Mouse (Mus musculus) lung, postnatal 25 days (tissue): ENCODE measurements around the gene Nid1.
A peak's percentile ranks its signal among the peaks of the same experiment; 100 is the strongest.
"Not testable (repeated sequence)": the region's sequence is repeated elsewhere in the genome, so short reads cannot be mapped to it uniquely, and the experiment has no call there.

Source experiments
- DNase-seq: peaks from one replicate; pipeline ENCODE4 v3.0.0; 2022; ENCODE audit warnings: low spot score

Gene Nid1

DNA sequence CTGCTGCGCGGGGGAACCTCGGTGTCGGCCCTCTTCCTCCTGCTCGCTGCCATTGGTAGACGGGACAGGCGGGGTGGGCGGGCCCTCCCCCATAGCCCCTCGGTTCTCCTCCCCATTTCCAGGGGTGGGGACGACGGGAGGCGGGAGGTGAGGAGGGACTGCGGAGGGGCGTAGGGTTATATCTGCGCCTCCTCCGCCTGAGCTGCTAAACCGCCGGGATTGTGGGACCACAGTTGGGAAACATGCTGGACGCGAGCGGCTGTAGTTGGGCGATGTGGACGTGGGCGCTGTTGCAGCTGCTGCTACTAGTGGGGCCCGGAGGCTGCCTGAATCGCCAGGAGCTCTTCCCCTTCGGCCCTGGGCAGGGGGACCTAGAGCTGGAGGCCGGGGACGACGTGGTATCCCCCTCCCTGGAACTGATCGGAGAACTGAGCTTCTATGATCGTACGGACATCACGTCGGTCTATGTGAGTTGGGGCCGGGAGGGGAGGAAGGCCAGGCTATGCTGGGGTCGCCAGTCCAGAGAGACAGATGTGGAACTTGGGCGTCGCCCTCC lies at the start of gene Nid1:
Nid1 (plus strand) TSS at position 92 of the 556 bp plus-strand sequence.
- DNase-seq: not testable (repeated sequence)

DNA sequence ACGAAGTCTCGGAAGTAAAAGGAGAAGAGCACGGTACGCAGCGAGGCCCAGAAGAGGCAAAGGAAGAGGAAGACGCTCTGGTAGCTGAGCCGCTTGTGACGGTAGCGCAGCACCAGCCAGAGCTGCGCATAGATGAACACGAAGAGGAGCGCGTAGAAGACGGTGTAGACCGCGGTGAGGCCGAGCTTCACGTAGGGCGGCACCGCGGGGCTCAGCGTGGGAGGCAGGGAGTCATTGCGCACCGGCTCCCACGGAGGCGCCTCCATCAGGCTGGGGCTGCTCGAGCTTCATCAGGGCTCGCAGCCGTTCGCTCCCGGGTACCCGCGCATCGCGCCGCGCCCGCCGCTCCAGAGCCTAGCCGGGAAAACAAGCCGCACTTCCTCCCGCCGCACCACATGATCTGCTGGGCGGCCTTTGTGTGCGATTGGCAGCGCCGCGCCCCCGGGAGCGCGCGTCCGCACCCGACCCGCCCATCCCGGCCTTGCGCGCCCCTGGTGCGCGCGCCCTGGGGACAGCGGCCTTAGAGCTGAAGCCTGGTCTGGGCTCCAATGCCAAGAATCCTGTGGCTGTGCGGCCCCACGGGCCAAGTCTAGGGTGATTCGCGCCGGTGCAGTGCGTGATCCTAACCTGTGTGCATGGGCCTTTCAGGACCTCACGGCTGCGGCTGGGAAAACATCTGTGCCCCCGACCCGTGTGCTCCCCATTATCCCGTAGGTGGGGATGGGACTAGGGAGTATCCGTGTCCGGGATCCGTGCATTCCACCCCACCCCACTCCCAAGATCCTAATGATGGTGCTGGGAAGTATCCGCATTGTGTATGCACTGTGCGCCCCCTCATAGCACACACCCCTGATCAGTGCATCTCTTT lies 43.9 kb upstream of the Nid1 start, which contains the start of gene Gpr137b:
Gpr137b (minus strand) TSS at position 787 of the 868 bp plus-strand sequence.
- DNase-seq: peak; percentile 48

DNA sequence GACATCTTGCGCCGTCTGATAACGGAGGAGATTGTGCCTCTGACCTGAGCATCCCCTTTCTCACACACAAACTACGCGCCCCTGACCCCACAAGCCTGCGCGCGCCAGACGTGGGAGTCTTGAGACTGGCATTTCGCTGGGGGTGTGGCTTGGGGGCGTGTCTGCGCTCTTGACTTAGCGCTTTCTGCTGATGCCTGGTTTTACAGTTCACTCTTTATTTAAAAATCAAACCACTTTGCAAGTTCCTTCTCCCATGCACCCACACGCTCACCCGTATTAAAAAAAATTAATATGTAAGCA lies 43.3 kb upstream of the Nid1 start:
- not testable (repeated sequence) for DNase-seq

DNA sequence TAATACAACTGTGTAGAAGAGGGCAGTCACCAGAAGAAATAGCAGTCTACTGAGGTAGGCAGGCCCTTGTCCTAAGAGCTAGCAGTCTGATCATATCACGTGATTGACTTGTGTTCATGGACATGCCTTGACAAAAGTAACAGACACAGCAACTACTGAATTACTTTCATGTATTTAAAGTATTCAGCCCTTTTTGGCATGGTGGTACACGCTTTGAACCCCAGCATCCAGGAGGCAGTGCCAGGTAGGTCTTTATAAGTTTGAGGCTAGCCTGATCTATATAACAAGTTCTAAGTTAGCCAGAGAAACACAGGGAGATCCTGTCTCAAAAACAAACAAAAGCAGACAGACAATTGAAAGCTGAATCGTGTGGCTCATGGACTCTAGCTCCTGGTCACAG lies 36.5 kb upstream of the Nid1 start:
- DNase-seq: not testable (repeated sequence)

DNA sequence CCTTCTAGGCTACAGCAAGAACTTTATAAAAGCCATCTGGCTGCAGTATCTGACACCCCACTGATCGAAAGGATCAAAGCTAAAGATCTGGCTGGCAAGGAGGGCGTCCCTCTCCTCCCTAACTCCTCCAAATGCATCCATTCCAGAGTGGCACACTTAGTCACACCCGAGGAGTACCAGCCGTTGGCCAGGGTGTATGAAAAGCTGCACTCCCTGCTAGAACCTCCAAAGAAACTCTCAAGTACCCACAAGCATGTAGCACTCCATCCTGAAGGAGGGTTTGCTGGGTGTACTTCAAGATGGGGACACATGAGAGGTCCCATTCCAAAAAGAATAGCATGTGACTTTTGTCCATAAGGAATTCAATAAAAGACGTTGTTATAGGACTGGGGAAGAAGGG lies 34.5 kb upstream of the Nid1 start:
- peak; percentile 36 for DNase-seq

DNA sequence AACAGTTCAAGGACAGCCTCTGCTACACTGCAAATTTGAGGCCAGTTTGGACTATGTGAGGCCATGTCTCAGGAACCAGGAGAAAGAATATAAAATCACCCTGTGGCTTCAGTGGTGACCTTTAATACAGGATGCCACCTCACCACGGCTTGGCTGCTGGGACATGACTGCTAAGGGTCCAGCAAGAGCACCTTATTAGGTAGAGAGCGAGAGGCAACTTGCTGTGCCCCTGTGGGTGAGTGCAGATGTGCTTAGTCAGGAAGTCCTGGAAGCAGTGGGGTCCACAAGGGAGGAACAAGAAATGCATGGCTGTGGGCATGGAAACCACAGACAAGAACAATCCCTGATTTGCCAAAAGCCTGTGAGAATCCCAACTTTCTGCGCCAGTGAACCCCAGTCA lies 34.0 kb upstream of the Nid1 start:
- DNase-seq: not testable (repeated sequence)

DNA sequence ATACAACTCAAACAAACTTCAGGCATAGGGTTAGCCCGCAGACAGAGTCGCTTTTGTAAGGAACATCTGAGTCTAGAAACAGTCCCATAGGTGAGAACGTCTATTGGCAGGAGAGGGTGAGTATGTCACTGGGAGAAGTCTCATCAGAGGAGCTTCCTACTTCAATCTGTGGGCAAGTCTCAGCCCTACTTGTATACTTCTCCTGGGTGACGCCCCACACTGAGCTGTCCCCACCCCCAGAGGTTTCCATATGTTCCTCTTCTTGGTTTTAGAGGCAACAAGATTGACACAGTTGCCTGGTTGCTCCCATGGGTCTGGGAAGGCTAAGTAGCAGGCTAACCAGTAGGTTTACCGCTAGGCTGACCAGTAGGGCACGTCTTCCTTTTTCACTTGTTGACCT lies 33.5 kb upstream of the Nid1 start:
- DNase-seq: not testable (repeated sequence)

DNA sequence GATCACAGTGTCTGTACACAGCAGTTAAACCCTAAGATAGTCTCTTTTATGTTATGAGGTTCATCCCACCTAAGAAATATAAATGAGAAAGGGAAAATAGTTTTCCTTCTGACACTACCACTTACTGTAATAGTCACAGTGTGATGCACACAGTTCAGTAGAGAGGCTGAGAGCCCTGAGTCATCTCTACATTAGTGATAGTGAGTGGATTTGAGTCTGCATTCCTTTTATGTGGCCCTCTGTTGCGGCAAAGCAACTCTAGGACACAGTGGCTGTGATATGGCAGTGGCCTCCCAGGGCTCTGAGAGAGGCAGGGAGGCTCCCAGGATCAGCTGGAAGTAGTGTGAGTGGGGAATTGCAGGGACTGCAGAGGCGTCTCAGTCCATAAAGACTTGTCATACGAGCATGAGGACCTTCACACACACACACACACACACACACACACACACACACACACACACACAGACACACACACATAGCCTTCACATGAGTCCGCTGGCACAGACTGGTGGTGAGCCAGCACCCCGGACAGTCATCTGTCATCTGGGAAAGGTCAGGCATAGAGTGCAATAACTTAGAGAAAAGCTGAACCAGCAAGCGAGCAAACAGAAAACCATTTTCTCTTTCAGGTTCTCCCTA lies 32.7 kb upstream of the Nid1 start:
- DNase-seq: not testable (repeated sequence)

DNA sequence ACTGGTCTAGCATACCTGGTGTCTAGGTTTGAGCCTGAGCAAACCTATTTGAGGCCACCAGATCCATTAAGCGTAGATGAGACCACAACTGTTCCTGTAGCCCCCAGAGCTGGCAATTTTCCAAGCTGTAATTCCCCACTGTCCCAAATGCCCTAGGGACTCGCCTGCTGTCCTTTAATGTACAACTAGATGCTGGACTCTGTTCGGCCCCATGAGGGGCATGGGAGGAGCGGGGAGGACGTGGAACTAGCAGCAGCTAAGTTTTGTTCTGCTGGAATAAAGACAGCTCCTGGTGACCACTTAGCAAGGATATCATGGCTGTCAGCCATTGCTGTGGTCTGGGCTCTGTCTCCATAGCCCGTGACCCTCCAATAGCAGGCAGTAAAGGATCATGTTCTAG lies 31.8 kb upstream of the Nid1 start:
- not testable (repeated sequence) for DNase-seq

DNA sequence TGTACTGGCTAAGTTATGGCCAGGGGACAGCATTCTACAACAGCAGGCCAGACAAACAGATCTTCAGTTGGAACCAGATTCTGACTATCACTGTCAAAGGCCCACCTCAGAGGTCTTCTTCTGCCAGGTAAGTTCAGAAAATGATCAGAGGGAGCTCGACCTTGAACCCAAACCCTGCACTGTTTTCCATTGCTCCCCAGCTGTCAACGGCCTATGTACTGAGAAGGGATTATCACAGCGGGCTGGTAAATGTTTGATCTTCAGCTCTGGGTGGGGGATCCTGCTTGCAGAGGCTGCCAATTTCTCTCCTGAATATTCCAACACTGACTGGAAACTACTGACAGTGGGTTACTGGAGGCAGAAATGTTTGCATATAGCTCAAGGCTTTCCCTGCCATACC lies 23.1 kb upstream of the Nid1 start:
- no peak for DNase-seq

DNA sequence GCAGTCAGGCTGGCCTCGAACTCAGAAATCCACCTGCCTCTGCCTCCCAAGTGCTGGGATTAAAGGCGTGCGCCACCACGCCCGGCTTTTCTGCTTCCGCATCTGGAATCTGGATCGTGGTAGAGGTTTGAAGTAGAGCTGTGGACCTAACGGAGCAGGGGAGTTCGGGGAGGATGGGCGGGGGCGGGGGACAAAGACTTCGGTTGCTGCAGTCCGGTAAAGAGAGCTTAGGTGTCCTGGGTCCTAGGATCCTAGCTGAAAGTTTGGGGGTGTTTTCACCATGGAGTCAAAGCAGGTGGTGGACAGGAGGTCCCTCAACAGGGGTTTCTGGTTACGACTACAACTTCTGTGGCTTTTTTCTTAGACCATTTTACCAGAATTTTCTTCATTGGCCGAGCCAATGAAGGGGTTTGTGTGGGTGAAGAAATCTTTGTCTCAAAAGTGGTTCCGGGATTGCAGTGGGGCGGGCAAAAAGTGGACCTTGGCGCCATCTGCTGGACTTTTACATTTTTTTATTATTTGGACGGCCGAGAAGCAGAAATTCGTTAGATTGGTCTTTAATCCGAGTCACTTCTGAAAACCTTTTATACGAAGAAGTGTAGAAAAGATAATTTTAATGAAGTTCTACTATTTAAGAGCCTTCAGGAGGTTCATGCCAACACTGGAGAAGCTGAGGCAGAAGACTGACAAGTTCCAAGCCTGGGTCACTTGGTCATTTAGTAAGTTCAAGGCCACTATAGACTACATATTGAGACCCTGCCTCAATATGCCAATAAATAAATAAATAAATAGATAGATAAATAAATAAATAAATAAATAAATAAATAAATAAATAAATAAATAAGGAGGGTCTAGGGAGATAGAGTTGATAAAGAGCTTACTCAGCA lies 22.0 kb upstream of the Nid1 start:
- DNase-seq: peak; percentile 59

DNA sequence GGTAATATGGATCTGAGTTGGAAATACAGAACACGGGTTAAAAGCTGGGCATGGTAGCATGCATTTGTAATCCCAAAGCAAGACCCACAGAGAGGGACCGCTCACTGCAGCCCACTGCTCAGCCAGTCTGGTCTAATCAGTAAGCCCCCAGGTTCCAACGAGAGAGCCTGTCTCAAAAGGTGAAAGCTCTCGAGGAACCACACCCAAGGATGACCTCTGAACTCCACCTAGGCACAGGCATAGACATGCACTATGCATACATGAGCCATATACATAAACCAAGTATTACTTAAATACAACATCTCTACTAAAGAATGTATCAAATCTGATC lies 21.4 kb upstream of the Nid1 start:
- DNase-seq: not testable (repeated sequence)

DNA sequence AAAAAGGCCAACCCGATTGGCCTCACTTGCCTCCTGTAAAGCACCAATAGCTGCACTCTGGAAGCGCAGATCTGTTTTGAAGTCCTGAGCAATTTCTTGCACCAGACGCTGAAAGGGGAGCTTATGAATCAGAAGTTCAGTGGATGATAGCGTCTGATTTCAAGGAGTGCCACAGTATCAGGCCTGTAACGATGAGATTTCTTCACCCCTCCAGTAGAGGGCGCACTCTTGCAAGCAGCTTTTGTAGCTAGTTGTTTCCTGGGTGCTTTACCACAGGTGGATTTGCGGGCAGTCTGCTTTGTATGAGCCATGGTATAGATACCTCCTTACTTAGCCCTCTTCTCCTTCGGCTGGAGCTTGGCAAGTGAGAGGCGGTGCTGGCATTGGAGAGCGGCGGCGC lies 18.5 kb upstream of the Nid1 start:
- DNase-seq: not testable (repeated sequence)

DNA sequence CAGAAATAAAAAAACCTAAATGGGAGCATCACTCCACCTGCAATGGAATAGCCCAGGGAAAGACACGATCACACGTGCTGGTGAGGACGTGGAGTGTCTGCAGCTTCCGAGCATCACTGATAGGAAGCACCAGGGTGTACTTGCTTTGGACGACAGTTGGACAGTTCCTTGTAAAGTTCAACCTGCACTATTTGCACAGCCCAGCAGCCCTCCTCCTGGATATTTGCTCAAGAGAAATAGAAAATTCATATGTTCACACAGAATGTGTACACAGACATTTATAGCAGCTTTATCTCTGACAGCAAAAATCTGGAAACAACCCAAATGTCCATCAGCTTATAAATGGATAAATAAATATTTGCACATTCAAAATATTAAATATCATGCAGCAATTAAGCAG lies 14.1 kb upstream of the Nid1 start:
- DNase-seq: not testable (repeated sequence)

DNA sequence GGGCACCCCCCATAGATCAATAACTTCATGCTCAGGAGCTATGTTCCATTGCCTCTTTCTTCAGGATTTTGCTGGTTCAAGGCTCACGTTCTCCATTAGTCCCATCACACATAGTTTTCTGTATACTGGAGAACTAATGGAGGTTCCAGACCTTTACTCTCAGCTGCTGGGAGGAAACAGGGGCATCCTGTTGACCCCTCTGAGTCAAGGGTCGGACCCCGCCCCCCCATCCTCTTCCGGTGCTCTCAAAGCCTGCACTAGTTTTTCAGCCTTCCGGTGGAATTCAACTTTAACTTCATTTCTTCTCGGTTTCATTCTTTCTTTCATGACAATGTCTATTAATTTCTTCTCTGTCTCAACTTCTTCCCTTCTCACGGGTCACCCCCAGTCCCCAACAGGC lies 1.2 kb upstream of the Nid1 start:
- not testable (repeated sequence) for DNase-seq

DNA sequence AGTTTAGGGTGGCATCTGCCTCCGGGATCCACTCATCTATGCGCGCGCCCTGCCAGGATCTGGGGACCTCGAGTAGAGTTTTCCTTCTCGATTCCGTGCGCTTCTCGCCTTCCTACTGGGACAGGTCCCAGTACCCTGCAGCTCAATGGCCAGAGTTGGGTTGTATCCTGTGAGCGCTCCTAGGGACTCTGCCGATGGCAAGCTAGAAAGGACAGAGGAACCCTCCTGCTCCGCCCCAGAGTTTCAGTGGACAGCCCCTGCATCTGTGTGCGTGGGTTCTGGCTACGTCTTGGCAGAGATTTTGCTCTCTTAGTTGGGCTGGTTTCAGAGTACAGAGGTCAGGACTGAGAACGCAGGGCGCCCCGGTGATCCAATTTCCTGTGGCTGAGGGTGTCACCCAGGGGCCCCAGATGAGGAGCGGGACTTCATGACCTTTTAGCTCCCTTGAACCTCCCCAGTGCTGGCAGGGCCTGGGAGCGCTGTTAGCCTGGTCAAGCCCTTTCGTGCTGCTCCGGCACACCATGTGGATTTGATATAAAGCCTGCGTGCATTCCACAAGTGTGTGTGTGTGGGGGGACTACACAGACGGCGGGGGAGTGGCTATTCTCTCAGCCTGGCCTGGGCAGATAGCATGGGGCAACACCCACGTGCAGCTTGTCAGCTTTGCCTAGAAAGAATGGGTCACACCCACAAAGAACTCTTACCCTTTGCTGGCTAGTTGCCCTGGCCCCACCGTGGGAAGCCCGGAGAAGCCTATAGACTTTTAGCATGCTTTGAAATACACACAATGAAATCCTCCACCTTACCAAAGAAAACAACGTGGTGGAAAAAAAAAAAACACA lies 982 bp downstream of the Nid1 start:
- not testable (repeated sequence) for DNase-seq

DNA sequence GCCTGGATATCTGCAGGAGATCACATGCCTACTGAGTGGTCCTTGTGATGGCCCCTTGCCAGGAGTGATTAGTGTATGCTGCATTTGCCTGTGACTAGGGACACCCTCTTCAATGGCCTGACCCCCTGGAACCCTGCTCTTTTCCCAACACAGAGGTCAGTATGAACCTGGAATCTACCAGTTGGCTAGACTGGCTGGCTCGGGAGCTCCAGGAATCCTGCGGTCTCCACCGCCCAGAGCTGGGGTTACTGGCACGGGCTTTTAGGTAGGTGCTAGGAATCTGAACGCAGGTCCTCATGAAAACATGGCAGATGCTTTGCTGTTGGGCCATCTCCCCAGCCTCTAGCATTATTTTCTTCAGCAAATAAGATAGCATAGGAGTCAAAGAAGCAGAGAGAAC lies 8.2 kb downstream of the Nid1 start:
- not testable (repeated sequence) for DNase-seq

DNA sequence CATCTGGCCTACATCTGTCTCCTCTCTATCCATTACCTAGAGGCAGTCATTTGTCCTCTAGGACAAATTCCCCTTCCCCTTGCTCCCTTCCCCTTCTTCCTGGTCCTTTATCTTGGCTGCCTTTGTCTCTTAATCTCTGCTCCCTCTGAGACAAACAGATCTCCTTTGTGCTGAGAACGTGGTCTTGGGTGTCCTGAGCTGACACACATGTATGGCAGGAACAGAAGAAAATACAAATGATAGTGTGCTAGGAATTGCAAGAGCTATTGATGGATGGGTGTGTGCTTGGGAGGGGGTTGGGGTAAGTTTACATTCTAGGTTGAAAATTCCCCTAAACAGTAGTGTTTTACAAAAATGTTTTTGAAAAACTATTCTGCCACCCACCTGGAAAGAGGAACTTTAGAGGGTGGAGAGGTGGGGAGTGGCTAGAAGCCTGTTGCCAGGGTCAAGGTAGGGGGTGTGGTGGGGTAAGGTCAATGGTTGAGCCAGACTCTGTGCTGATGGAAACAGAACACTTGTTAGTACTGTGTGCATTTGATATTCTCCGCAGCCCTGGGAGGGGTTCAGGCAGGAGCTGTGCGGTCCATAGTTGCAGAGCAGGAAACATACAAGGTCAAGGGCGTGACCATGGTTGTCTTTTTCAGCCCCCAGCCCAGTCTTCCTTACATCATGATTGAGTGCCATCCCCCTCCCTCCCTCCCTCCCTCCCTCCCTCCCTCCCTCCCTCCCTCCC lies 9.5 kb downstream of the Nid1 start:
- DNase-seq: not testable (repeated sequence)

DNA sequence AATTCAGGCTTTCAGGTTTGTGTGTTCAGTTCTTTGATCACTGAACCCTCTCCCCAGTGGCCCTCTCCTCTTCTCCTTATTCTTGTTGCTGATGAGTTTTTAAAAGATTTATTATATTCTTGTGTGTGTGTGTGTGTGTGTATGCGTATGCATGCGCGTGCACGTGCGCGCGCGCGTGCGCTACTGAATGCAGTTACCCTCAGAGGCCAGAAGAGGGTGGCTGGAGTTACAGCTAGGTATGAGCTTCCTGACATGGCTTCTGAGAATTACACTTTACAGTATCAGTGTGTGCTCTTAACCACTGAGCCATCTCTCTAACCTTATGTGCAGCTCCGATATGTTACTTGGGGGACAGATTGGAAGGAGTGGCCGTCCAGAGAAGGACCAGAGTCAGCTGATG lies 12.6 kb downstream of the Nid1 start:
- DNase-seq: not testable (repeated sequence)

DNA sequence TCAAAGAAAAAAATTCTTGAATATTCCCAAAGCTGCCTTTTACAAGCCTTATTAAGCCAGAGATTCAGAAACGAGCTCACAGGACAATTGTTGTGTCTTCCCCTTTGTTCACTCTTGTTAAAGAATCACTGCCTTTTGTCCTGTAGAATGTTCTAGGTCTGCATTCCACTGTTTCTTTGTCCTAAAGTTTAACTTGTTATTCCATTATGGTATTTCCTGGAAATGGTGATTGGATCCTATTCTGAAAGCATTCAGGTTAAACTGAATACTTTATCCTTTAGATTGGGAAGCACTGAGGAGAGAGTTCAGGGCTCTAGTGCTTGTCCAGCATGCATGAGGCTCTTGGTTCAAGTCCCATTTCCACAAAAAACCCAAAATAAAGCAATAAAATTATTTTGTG lies 13.6 kb downstream of the Nid1 start:
- not testable (repeated sequence) for DNase-seq

DNA sequence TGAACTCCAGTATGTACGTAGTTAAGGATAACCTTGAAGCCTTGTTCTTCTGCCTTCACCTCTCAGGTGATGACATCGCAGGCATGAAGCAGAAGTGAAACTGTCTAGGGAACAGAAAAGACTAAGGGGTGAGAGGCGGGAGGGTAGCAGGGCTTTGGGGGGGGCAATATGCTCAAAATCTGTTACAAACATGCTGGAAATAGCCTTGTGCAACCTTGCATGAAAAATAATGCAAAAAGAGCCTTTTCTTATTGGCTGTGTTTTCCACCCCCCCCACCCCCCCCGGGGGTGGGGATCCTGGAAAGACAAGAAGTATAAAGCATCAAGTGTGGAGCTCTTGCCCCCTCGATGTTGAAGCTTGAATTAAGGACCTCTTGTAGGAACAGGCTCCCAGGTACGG lies 16.0 kb downstream of the Nid1 start:
- DNase-seq: not testable (repeated sequence)
